Mouse (Mus musculus): ENCODE data around the gene Nlgn2. TPM values are rescaled to one million over a fixed set of nuclear protein-coding genes. Genes with fewer than 3 reads are reported as not detected.
A peak's percentile ranks its signal among the peaks of the same experiment; 100 is the strongest.

The Nlgn2 gene
- polyA plus RNA-seq, 1 experiment from 2014 or later, result 8.2 TPM

DNA sequence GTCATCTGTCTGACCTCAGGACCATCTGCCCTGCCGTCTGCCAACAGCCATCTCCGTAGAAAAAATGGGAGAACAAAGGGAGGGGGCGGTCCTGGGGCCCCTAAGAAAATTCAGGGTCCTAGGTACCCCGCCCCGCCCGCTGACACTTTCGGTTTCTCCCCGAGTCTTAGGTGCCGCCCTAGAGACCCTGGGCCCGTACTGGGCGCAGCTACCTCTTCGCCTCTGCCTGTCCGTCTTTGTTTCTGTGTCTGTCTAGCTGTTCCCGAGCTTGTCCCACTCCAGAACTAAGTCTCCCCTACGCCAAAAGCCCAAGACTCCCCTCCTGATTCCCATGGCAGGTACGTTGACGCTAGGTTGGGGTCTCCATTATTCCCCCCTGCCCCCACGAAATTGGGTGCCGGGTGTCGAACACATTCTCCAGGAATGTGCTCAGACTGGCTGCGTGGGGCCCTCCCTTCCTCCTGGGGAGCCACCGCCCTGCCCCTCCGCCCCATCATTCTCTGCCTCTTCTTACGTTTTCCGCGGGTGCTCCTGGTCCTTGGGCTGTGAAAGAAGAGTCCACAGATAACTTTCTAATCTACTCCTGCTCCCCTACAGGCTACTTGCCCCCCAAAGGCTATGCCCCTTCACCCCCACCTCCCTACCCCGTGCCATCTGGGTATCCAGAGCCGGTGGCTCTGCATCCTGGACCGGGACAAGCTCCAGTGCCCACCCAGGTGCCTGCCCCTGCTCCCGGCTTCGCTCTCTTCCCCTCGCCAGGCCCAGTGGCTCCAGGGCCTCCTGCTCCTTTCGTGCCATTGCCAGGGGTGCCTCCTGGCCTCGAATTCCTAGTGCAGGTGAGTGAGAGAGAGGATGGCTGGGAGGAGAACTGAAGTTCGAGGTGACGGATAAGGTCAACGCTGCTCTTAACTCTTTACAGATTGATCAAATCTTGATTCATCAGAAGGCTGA is 9.4 kb upstream of the Nlgn2 start:
- Histone ChIP-seq H3K27ac (replicated peaks; ENCODE audit: low read depth, low read length) (peak overlapping the region; percentile 95), H3K4me1 (ENCODE audit: control insufficient read depth, insufficient read depth, low read length) (peaks cover 6% of the 10 kb centered on the region), H3K9me3 (replicated peaks; ENCODE audit: control insufficient read depth, low read length) (no peaks in the 10 kb centered on the region), H3K9ac (replicated peaks; ENCODE audit: low read length) (peak overlapping the region; percentile 85), H3K36me3 (replicated peaks; ENCODE audit: control insufficient read depth, insufficient read depth, low read depth, low read length) (peaks cover 2% of the 10 kb centered on the region), H3K27me3 (ENCODE audit: control insufficient read depth, insufficient read depth, low read length) (no peaks in the 10 kb centered on the region), H3K4me2 (ENCODE audit: low read depth, low read length) (peak overlapping the region; percentile 93), H3K4me3 (ENCODE audit: low read depth, low read length) (peak overlapping the region; percentile 83)
- peak; percentile 41; the same call in 1 of the 2 replicates for ATAC-seq (replicated peaks; ENCODE audit: insufficient number of reproducible peaks, low FRiP score, low TSS enrichment, low read depth)
- peak; percentile 42 for DNase-seq (ENCODE audit: low spot score)
- 10% methylated on average over 37 of the region's 37 CpGs for WGBS

DNA sequence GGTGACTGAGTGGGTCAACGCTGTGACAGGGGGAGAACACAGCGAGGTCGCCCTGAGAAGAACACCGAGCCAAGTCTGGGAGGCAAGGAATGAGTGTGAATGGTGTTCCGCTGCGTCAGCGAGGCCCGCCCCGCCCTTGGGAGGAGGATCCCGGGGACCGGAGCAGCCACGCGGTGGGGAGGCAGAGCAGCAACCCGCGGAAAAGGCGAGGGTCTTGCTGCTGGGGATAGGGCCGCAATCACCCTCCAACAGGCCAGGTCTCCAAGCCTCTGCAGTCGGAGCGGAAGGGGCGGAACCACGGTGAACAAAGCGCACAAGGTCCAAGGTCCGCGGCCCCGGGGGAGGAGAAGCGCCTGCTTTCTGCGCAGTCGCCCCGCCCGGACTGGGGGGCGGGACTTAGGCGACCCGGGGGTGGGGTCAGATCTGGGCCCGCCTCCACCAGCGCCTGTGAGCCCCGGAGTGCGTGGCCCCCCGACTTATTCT is 8.7 kb upstream of the Nlgn2 start, which contains the start of gene Plscr3:
Plscr3 (plus strand) TSS at position 179 of the 483 bp plus-strand sequence.
- under 1% methylated on average over 35 of the region's 38 CpGs for WGBS
- H3K9me3 ChIP-seq (replicated peaks; ENCODE audit: control insufficient read depth, low read length), result no peaks in the 10 kb centered on the region

DNA sequence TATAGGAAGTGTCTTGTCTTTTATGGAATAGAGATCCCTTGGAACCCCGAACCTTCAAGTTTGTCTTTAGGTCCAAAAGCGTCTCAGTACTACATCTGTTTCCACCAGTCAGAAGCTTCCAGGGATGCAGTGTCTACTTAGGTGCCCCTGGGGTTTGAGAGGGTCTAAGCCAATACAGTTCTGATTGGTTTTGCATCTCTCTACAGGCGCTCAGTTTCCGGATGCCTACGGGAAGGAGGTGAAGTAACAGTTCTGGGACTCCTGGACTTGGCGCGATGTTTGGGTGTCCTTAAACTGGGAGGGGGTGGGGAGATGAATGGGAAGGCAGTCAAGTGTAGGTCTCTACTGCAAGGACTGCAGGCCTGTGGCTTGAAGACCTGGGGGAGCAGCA is 1.1 kb upstream of the Nlgn2 start:
- peak overlapping the region; percentile 51 for H3K4me2 ChIP-seq (ENCODE audit: low read depth, low read length)
- no peaks in the 10 kb centered on the region for H3K27me3 ChIP-seq (ENCODE audit: control insufficient read depth, insufficient read depth, low read length)
- peaks cover 8% of the 10 kb centered on the region for H3K4me1 ChIP-seq (ENCODE audit: control insufficient read depth, insufficient read depth, low read length)
- ATAC-seq (replicated peaks; ENCODE audit: insufficient number of reproducible peaks, low FRiP score, low TSS enrichment, low read depth) (peak; percentile 1; the same call in 1 of the 2 replicates), DNase-seq (ENCODE audit: low spot score) (no peak)
- no peaks in the 10 kb centered on the region for H3K9me3 ChIP-seq (replicated peaks; ENCODE audit: control insufficient read depth, low read length)
- H3K4me3 ChIP-seq (ENCODE audit: low read depth, low read length), result peak overlapping the region; percentile 79
- peak overlapping the region; percentile 43; the same call in 1 of the 2 replicates for H3K27ac ChIP-seq (replicated peaks; ENCODE audit: low read depth, low read length)
- WGBS, result 3% methylated on average over 7 of the region's 7 CpGs
- H3K9ac ChIP-seq (replicated peaks; ENCODE audit: low read length), result peak overlapping the region; percentile 67
- peaks cover 2% of the 10 kb centered on the region; the same call in 1 of the 2 replicates for H3K36me3 ChIP-seq (replicated peaks; ENCODE audit: control insufficient read depth, insufficient read depth, low read depth, low read length)

More for the DNA sequence above, 8.7 kb upstream of the Nlgn2 start, which contains the start of gene Plscr3:
- Histone ChIP-seq H3K27ac (replicated peaks; ENCODE audit: low read depth, low read length) (peak within 1 kb of the TSS; percentile 95), H3K27me3 (ENCODE audit: control insufficient read depth, insufficient read depth, low read length) (no peaks in the 10 kb centered on the region), H3K36me3 (replicated peaks; ENCODE audit: control insufficient read depth, insufficient read depth, low read depth, low read length) (peaks cover 2% of the 10 kb centered on the region), H3K4me3 (ENCODE audit: low read depth, low read length) (peak within 1 kb of the TSS; percentile 83), H3K9ac (replicated peaks; ENCODE audit: low read length) (peak within 1 kb of the TSS; percentile 85), H3K4me1 (ENCODE audit: control insufficient read depth, insufficient read depth, low read length) (peaks cover 6% of the 10 kb centered on the region), H3K4me2 (ENCODE audit: low read depth, low read length) (peak within 1 kb of the TSS; percentile 93)
- peak; percentile 92 for ATAC-seq (replicated peaks; ENCODE audit: insufficient number of reproducible peaks, low FRiP score, low TSS enrichment, low read depth)
- peak; percentile 97 for DNase-seq (ENCODE audit: low spot score)

DNA sequence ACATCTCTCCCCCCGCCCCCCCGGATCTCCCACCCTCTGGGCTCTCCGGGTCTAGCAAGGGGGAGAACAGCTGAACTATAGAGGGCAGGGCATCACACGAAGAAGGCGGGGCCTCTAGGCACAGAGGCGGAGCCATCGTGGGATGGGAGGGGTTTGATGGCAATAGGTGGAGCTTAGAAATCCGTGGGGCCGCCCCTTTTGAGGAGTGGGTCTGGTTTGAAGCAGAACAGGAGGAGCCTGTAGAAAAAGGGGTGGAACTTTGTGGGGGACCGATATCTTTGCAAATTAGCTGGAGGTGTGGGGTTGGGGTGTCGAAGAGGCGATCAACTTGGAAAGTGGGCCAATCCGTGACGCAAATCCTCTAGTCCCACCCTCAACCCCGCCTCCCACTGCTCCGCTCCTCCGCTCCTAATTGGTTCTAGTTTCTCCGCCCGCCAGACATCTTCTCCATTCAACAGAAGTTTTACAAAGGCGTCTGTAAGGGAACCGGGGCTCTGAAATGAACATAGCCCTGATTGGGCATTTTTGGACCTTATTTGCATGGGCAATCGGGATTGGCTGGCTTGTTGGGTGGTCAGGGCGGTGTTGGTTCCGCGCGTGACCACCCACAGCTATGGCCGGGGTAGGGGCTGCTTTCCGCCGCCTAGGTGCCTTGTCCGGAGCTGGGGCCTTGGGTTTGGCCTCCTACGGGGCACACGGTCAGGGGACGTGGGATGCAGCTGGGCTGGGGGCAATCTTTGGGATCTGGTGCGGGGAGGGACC is 549 bp upstream of the Nlgn2 start, which contains the start of gene Tmem256:
Tmem256 (plus strand) TSS at position 563 of the 762 bp plus-strand sequence.
- H3K27me3 ChIP-seq (ENCODE audit: control insufficient read depth, insufficient read depth, low read length), result 0 out of 2 replicates have a peak, but pooled peaks cover 2% of the 10 kb centered on the region
- WGBS, result under 1% methylated on average over 34 of the region's 34 CpGs
- peak within 1 kb of the TSS; percentile 84 for H3K9ac ChIP-seq (replicated peaks; ENCODE audit: low read length)
- DNase-seq (ENCODE audit: low spot score) (peak; percentile 98), ATAC-seq (replicated peaks; ENCODE audit: insufficient number of reproducible peaks, low FRiP score, low TSS enrichment, low read depth) (peak; percentile 88)
- peak within 1 kb of the TSS; percentile 93 for H3K4me2 ChIP-seq (ENCODE audit: low read depth, low read length)
- no peaks in the 10 kb centered on the region for H3K9me3 ChIP-seq (replicated peaks; ENCODE audit: control insufficient read depth, low read length)
- peak within 1 kb of the TSS; percentile 77 for H3K27ac ChIP-seq (replicated peaks; ENCODE audit: low read depth, low read length)
- H3K36me3 ChIP-seq (replicated peaks; ENCODE audit: control insufficient read depth, insufficient read depth, low read depth, low read length), result peaks cover 6% of the 10 kb centered on the region; the same call in 1 of the 2 replicates
- peak within 1 kb of the TSS; percentile 79 for H3K4me3 ChIP-seq (ENCODE audit: low read depth, low read length)
- peaks cover 9% of the 10 kb centered on the region for H3K4me1 ChIP-seq (ENCODE audit: control insufficient read depth, insufficient read depth, low read length)

DNA sequence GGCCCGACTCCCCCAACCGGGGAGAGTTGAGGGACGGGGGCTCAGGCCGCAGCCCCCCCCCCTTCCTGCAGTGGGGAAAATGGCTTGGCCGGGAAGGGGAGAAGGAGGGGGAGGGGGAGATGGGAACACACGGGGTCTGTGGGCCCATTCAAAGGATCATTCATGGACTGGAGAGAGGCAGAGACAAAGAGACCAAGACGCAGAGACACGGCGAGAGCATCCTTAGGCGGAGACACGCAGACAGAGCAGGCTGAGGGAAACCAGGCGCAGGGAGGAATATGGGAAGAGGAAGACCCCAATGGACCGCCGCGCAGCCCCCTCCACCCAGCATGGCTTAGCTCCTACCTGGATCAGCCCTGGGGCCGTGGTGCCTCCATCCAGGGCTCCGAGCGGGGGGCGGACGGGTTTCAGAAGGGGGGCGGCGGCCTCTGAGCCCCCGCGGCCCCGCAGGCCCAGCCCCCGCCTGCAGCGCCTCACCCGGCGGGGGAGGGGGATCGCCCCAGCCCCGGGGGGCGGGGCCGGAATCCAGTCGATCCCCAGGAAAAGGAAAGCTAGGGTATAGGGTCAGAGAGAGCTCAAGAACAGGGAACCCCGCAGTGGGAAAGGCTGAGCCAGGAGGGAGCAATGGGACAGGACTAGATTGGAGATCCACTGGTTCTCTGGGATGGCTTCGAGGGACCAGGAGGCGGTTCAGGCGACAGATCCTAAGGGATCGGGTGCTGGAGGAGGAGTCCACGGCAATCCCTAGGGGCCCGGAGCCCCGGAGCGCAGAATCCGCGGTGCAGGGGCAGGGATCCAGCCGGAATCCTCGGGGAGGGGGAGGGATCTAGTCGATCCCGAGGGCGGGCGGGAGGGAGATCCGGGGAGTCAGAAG is 644 bp downstream of the Nlgn2 start:
- WGBS, result under 1% methylated on average over 46 of the region's 52 CpGs
- ATAC-seq (replicated peaks; ENCODE audit: insufficient number of reproducible peaks, low FRiP score, low TSS enrichment, low read depth), result no peak
- H3K4me1 ChIP-seq (ENCODE audit: control insufficient read depth, insufficient read depth, low read length), result peaks cover 9% of the 10 kb centered on the region

DNA sequence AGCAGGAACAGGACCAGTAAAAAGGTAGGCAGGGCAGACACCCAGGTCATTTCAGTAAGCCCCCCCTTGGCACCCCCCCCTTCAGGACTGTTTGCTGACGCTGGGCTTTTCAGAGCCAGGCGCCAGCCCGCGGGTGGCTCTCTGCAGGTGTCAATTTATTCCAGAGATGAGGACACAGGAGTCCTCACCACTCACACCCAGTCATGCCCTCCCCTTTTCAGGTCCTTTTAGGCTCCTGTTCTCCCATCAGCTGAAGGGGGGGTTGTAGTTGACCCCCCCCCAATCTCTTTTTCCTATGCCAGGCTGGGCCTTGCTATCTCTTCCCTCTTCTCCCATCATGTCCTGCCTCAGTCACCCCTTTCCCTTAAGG is 1.6 kb downstream of the Nlgn2 start:
- Histone ChIP-seq H3K36me3 (replicated peaks; ENCODE audit: control insufficient read depth, insufficient read depth, low read depth, low read length) (peaks cover 7% of the 10 kb centered on the region), H3K4me2 (ENCODE audit: low read depth, low read length) (peak overlapping the region; percentile 93), H3K4me3 (ENCODE audit: low read depth, low read length) (peak overlapping the region; percentile 79), H3K4me1 (ENCODE audit: control insufficient read depth, insufficient read depth, low read length) (peaks cover 9% of the 10 kb centered on the region), H3K27ac (replicated peaks; ENCODE audit: low read depth, low read length) (no peak overlapping the region), H3K27me3 (ENCODE audit: control insufficient read depth, insufficient read depth, low read length) (0 out of 2 replicates have a peak, but pooled peaks cover 2% of the 10 kb centered on the region), H3K9ac (replicated peaks; ENCODE audit: low read length) (peak overlapping the region; percentile 84; the same call in 1 of the 2 replicates), H3K9me3 (replicated peaks; ENCODE audit: control insufficient read depth, low read length) (no peaks in the 10 kb centered on the region)
- ATAC-seq (replicated peaks; ENCODE audit: insufficient number of reproducible peaks, low FRiP score, low TSS enrichment, low read depth) (no peak), DNase-seq (ENCODE audit: low spot score) (no peak)
- 0% methylated on average over 4 of the region's 4 CpGs for WGBS

More for the DNA sequence above, 644 bp downstream of the Nlgn2 start:
- peak overlapping the region; percentile 93 for H3K4me2 ChIP-seq (ENCODE audit: low read depth, low read length)
- H3K36me3 ChIP-seq (replicated peaks; ENCODE audit: control insufficient read depth, insufficient read depth, low read depth, low read length), result peaks cover 7% of the 10 kb centered on the region; the same call in 1 of the 2 replicates
- peak overlapping the region; percentile 84 for H3K9ac ChIP-seq (replicated peaks; ENCODE audit: low read length)
- peak overlapping the region; percentile 79 for H3K4me3 ChIP-seq (ENCODE audit: low read depth, low read length)
- H3K9me3 ChIP-seq (replicated peaks; ENCODE audit: control insufficient read depth, low read length), result no peaks in the 10 kb centered on the region
- peak; percentile 61 for DNase-seq (ENCODE audit: low spot score)
- 0 out of 2 replicates have a peak, but pooled peaks cover 2% of the 10 kb centered on the region for H3K27me3 ChIP-seq (ENCODE audit: control insufficient read depth, insufficient read depth, low read length)
- peak overlapping the region; percentile 77 for H3K27ac ChIP-seq (replicated peaks; ENCODE audit: low read depth, low read length)

Measured in embryonic facial prominence, embryonic 11.5 days (tissue).